Mouse (Mus musculus): ENCODE measurements around the gene Sirpa. TPM values are rescaled to one million over a fixed set of nuclear protein-coding genes. Genes with fewer than 3 reads are reported as not detected.

Gene Sirpa
- polyA plus RNA-seq (2015; fragmentation: Nextera tagmentation; extraction: Ambion mirVana), result 27.8 and 40.0 TPM in 2 replicates

GRCm38 (mm10) chr2:129592459-129593140 lies at the start of gene Sirpa:
TSS of gene Sirpa (plus strand) at chr2:129592835.

Other genes starting within 250 kb of the Sirpa start
- gene Il1b, start 221.7 kb upstream of the Sirpa start, polyA plus RNA-seq (2015; fragmentation: Nextera tagmentation; extraction: Ambion mirVana), result 1.2 and 1.3 TPM in 2 replicates
- gene F830045P16Rik, start 56.2 kb upstream of the Sirpa start, polyA plus RNA-seq (2015; fragmentation: Nextera tagmentation; extraction: Ambion mirVana), result not detected in 2 replicates
- 1.1 and 1.2 TPM in 2 replicates for gene Pdyn, start 107.0 kb downstream of the Sirpa start, polyA plus RNA-seq (2015; fragmentation: Nextera tagmentation; extraction: Ambion mirVana)
- gene Stk35, start 207.7 kb downstream of the Sirpa start, polyA plus RNA-seq (2015; fragmentation: Nextera tagmentation; extraction: Ambion mirVana), result 3.9 and 5.7 TPM in 2 replicates